Mouse (Mus musculus) urinary bladder, postnatal 4 days (tissue): ENCODE results near the gene Tarbp2.

ENCODE experiments used
- DNase-seq, 2 experiments: peaks; one replicate each; pipeline ENCODE4 v3.0.0; 2021 to 2022; ENCODE audit warnings: low spot score in 2 of 2

Tarbp2 gene

GRCm38 (mm10) chr15:102517976-102518858 lies at the start of gene Tarbp2:
Tarbp2 (plus strand) TSS chr15:102518192.
- DNase-seq: peak; percentile 99 to 100

- DNase-seq: no peak
These were observed 49.2 kb upstream of the Tarbp2 start for GRCm38 (mm10) chr15:102468675-102469370.

GRCm38 (mm10) chr15:102470183-102470604 lies 47.8 kb upstream of the Tarbp2 start, which contains the start of gene Pcbp2:
Pcbp2 (plus strand) TSS chr15:102470539.
- DNase-seq: peak; percentile 96 to 97

- DNase-seq: peak; percentile 80 to 81
These were observed 47.2 kb upstream of the Tarbp2 start for GRCm38 (mm10) chr15:102470605-102471294.

GRCm38 (mm10) chr15:102471295-102471645 lies 46.7 kb upstream of the Tarbp2 start:
- no peak for DNase-seq

GRCm38 (mm10) chr15:102471727-102472126 lies 46.3 kb upstream of the Tarbp2 start:
- no peak for DNase-seq

- DNase-seq: no peak
These were observed 44.7 kb upstream of the Tarbp2 start for GRCm38 (mm10) chr15:102473246-102473645.

- no peak for DNase-seq
These were observed 43.5 kb upstream of the Tarbp2 start for GRCm38 (mm10) chr15:102474520-102474919.

- DNase-seq: no peak
These were observed 34.9 kb upstream of the Tarbp2 start for GRCm38 (mm10) chr15:102483136-102483535.

- no peak for DNase-seq
These were observed 32.1 kb upstream of the Tarbp2 start for GRCm38 (mm10) chr15:102485853-102486252.

GRCm38 (mm10) chr15:102487664-102488063 lies 30.3 kb upstream of the Tarbp2 start:
- DNase-seq: no peak

GRCm38 (mm10) chr15:102498322-102498721 lies 19.7 kb upstream of the Tarbp2 start:
- DNase-seq: no peak

GRCm38 (mm10) chr15:102499370-102499769 lies 18.6 kb upstream of the Tarbp2 start:
- DNase-seq: no peak

GRCm38 (mm10) chr15:102499851-102500250 lies 18.1 kb upstream of the Tarbp2 start:
- no peak for DNase-seq

GRCm38 (mm10) chr15:102500479-102500878 lies 17.5 kb upstream of the Tarbp2 start:
- no peak for DNase-seq

GRCm38 (mm10) chr15:102501084-102501814 lies 16.7 kb upstream of the Tarbp2 start:
- DNase-seq: no peak

- no peak for DNase-seq
These were observed 15.6 kb upstream of the Tarbp2 start for GRCm38 (mm10) chr15:102502254-102502840.

GRCm38 (mm10) chr15:102503447-102503846 lies 14.5 kb upstream of the Tarbp2 start, which contains the start of gene Gm10337:
Gm10337 (plus strand) TSS chr15:102503722.
- DNase-seq: no peak

- no peak for DNase-seq
These were observed 13.8 kb upstream of the Tarbp2 start for GRCm38 (mm10) chr15:102503924-102504782.
